Mouse (Mus musculus) liver, embryonic 16.5 days (tissue): ENCODE results near the gene Ntn3. TPM values are rescaled to one million over a fixed set of nuclear protein-coding genes. Genes with fewer than 3 reads are reported as not detected.

Experiments
- ATAC-seq: fragments of 200-750 bp; cut with Nextera tagmentation; 2 replicates; pipeline ENCODE4 v1.8.0; 2017; ENCODE audit warnings: low read depth, mild to moderate bottlenecking, moderate number of reproducible peaks, moderate library complexity
- H3K27ac ChIP-seq: fragments of 300-500 bp; sonication (generic); 2 replicates; pipeline ENCODE4 v1.5.1; 2014; ENCODE audit warnings: mild to moderate bottlenecking, low read length
- H3K27me3 ChIP-seq: fragments of 300-500 bp; sonication (generic); 2 replicates; pipeline ENCODE4 v1.6.1; 2014; ENCODE audit warnings: low read depth, low read length, mixed read lengths; ENCODE audit not compliant: control insufficient read depth, insufficient read depth
- H3K36me3 ChIP-seq: fragments of 300-500 bp; sonication (generic); 2 replicates; pipeline ENCODE4 v1.6.1; 2014; ENCODE audit warnings: mild to moderate bottlenecking; ENCODE audit not compliant: control insufficient read depth, insufficient read depth
- H3K4me1 ChIP-seq: fragments of 300-500 bp; sonication (generic); 2 replicates; pipeline ENCODE4 v1.6.1; 2014; ENCODE audit warnings: low read depth, low read length, mixed read lengths; ENCODE audit not compliant: control insufficient read depth
- H3K4me2 ChIP-seq: fragments of 300-500 bp; sonication (generic); 2 replicates; pipeline ENCODE4 v1.6.1; 2014; ENCODE audit warnings: low read depth, low read length, mixed read lengths
- H3K4me3 ChIP-seq: fragments of 300-500 bp; sonication (generic); 2 replicates; pipeline ENCODE4 v1.5.1; 2014; ENCODE audit warnings: low read depth, mild to moderate bottlenecking, low read length
- H3K9ac ChIP-seq: fragments of 300-500 bp; sonication (generic); 2 replicates; pipeline ENCODE4 v1.6.1; 2014; ENCODE audit warnings: low read depth, low read length
- H3K9me3 ChIP-seq: fragments of 300-500 bp; sonication (generic); replicated peaks from 2 replicates; pipeline ENCODE4 v1.6.1; 2016; ENCODE audit warnings: low read length; ENCODE audit not compliant: control insufficient read depth
- WGBS: fragments of 180-500 bp; shearing (Covaris S2); extraction: QIAGEN DNeasy Blood & Tissue Kit; methylation state at CpG from one replicate; pipeline ENCODE4 v1.1.7; 2014; ENCODE audit not compliant: insufficient replicate concordance; 5-methylcytosine and 5-hydroxymethylcytosine counted together
- polyA plus RNA-seq: library from polyadenylated mRNA; unstranded; fragments of >200 nt; fragmentation: Nextera tagmentation; extraction: Ambion mirVana; gene quantifications from 2 replicates; pipeline ENCODE4 v1.2.1, GENCODE M21; 2015

Ntn3 gene
- polyA plus RNA-seq, 1 experiment from 2014 or later = 0.78 TPM

DNA sequence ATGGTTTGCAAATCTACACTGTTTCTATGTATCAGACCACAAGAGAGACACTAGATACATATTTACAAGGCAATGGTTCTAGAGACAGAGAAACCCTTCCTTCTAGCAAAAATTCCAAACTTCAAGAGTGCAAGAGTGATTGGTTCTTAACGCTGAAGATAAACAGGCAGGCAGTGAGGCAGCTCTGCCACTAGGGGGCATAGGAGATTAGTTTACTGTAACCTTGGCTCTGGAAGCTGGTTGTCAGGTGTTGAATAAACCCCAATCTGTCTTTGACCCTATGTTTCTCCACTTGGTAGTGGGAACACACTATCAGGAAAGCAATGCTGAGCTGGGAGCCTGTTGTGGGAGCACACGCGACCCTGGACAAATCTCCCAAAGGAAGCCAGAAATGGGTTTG, 35.9 kb downstream of the Ntn3 start:
- Histone ChIP-seq H3K27ac (no peak overlapping the region), H3K27me3 (no peaks in the 10 kb centered on the region), H3K36me3 (no peaks in the 10 kb centered on the region), H3K9ac (no peak overlapping the region), H3K4me1 (peaks cover 10% of the 10 kb centered on the region), H3K4me2 (no peak overlapping the region), H3K4me3 (no peak overlapping the region), H3K9me3 (no peaks in the 10 kb centered on the region)
- WGBS = 1% methylated on average over 3 of the region's 3 CpGs
- no peak for ATAC-seq

DNA sequence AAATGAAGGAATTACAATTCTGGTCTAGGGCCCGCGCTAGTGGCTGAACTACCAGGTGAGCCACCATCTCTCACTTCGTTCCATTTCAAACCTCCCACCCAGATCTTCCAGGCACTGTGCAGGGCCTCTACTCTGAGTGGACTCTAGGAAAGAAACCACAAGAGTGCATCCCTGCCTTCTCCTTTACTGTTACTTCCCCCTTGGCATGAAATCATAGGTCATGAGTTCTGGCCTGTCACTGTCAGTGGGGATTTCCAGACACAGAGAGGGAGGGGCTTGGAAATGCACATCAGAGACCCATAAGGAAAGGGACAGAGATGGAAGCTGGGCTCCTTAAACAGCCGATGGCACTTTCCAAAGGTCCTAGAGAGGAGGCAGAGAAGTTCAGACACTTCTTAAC, 37.6 kb downstream of the Ntn3 start:
- H3K9me3 ChIP-seq = no peaks in the 10 kb centered on the region
- peaks cover 12% of the 10 kb centered on the region for H3K36me3 ChIP-seq
- WGBS = 77% methylated on average over 4 of the region's 4 CpGs
- no peaks in the 10 kb centered on the region for H3K27me3 ChIP-seq
- peaks cover 25% of the 10 kb centered on the region for H3K4me1 ChIP-seq
- H3K4me2 ChIP-seq = no peak overlapping the region
- H3K4me3 ChIP-seq = no peak overlapping the region
- no peak overlapping the region for H3K9ac ChIP-seq
- H3K27ac ChIP-seq = peak overlapping the region; percentile 11; the same call in 1 of the 2 replicates
- ATAC-seq = no peak

DNA sequence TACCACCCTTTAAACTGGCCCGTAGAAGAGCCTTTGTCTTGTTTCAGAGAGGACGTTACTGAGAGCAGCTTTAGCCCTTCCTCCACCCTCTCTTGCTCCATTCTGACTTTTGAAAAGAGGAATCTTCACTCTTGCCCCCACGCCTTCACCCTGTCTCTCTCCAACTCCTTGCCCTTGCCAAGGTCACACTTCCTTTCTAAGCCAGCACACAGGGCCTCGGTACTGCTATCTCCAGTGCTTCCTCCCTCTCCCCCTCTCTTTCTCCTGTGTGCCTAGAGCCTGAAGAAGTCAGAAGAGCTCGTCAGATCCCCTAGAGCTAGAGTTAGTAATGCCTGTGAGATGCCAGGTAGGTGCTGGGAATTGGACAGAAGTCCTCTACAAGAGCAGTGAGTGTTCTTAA, 38.6 kb downstream of the Ntn3 start:
- no peaks in the 10 kb centered on the region for H3K27me3 ChIP-seq
- peak overlapping the region; percentile 96 for H3K27ac ChIP-seq
- no peaks in the 10 kb centered on the region for H3K9me3 ChIP-seq
- H3K4me2 ChIP-seq = peak overlapping the region; percentile 76; the same call in 1 of the 2 replicates
- ATAC-seq = no peak
- H3K4me3 ChIP-seq = no peak overlapping the region
- H3K36me3 ChIP-seq = peaks cover 16% of the 10 kb centered on the region
- 0 out of 2 replicates have a peak overlapping the region, but pooled peaks have one; percentile 11 for H3K9ac ChIP-seq
- H3K4me1 ChIP-seq = peaks cover 27% of the 10 kb centered on the region
- WGBS = 40% methylated on average over 5 of the region's 5 CpGs

DNA sequence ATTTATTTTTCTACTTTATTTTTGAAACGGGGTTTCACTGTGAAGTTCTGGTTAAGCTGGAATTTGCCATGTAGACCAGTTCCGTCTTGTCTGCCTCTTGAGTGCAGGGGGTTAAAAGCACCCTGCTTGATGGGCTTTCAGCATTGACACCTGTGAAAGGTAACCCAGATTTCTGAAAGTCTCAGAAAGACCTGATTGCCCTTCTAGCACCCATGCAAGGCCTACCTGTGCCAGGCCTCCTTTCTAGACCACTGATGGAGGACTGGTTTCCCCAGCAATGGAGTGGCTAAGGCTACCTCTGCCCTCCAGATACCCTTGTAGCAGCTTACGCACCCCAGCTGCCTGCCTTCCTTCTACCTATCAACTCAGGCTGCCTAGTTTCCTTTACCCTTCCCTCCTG, 39.2 kb downstream of the Ntn3 start:
- WGBS = 55% methylated on average over 3 of the region's 3 CpGs
- peak overlapping the region; percentile 95 for H3K9ac ChIP-seq
- peaks cover 16% of the 10 kb centered on the region for H3K36me3 ChIP-seq
- H3K27me3 ChIP-seq = no peaks in the 10 kb centered on the region
- peak overlapping the region; percentile 95 for H3K4me3 ChIP-seq
- H3K4me2 ChIP-seq = peak overlapping the region; percentile 76
- no peak for ATAC-seq
- peak overlapping the region; percentile 96 for H3K27ac ChIP-seq
- H3K9me3 ChIP-seq = no peaks in the 10 kb centered on the region
- peaks cover 31% of the 10 kb centered on the region for H3K4me1 ChIP-seq

DNA sequence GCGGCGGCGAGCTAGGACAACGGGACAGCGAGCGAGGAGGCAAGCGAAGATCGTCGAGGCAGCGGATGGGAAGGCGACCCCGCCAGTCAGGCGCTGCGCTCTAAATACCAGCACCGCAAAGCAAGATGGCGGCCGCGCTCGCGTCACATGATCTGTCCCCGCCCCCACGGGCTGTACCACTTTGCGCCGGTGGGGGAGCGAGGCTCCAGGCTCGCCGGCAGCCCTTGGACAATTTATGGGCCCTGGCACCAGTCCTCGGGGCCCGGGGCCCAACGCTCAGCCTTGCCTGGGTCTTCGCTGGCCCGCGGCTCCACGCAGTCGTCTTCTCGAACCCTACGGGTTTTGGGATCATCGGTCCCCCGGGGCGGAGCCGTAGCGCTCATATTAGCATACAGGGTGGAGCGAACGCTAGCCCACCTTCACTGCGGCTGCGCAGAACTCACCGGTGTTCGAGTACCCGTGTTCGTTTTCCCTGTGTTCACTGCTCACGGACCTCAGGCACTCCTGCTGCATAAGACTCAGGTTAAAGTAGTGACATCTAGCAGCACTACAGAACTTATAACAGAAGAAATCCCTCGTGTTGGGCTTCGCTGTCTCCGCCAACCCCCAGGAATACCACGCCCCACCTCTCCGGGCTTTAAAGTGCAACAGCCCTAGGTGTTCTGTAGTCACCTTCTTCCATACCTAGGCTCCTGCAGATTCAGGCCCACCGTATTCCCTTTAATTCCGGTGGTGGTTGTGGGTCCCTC, 39.8 kb downstream of the Ntn3 start, which contains the start of gene Atp6v0c:
Atp6v0c (minus strand) TSS at position 386 of the 749 bp plus-strand sequence.
- Histone ChIP-seq H3K4me3 (peak within 1 kb of the TSS; percentile 95), H3K27me3 (no peaks in the 10 kb centered on the region), H3K27ac (peak within 1 kb of the TSS; percentile 96), H3K9ac (peak within 1 kb of the TSS; percentile 95), H3K4me1 (peaks cover 33% of the 10 kb centered on the region), H3K36me3 (peaks cover 16% of the 10 kb centered on the region), H3K9me3 (no peaks in the 10 kb centered on the region), H3K4me2 (peak within 1 kb of the TSS; percentile 76)
- WGBS = under 1% methylated on average over 58 of the region's 58 CpGs
- peak; percentile 87 for ATAC-seq

DNA sequence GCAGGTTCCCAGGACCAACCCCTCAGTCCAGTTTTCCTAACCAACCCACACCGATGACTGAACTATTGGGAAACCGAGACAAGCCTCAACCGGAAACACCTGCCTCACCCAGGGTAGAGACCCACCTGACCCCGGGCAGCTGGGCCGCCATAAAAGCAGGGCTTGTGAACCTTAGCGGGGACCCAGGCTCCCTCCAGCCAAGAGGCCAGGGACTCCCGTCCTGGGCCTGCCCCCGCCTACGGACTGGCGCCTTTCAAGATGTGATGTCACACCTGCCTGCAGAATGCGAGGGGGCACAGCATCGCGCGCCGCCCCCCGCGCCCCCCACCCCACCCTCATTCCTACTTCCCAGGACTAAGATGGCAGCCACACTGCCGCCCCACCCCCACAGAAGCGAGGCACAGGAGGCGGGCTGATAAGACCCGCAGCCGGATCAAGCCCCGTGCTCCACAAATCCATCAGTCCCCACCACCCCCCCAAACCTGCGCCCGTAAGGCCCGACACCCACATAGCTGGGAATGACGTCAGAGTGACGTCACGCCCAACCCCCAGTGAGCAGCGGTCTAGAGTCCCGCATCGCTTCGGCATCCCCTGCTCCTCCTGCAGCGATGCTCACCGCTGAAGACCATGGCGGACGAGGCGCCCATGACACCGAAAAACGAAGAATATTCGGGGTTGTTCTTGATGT, 40.6 kb downstream of the Ntn3 start:
- Histone ChIP-seq H3K4me1 (peaks cover 32% of the 10 kb centered on the region), H3K27me3 (no peaks in the 10 kb centered on the region), H3K9ac (peak overlapping the region; percentile 95), H3K4me3 (peak overlapping the region; percentile 95), H3K27ac (peak overlapping the region; percentile 96), H3K9me3 (no peaks in the 10 kb centered on the region), H3K36me3 (peaks cover 16% of the 10 kb centered on the region), H3K4me2 (peak overlapping the region; percentile 76)
- peak; percentile 43 for ATAC-seq
- WGBS = under 1% methylated on average over 41 of the region's 41 CpGs

DNA sequence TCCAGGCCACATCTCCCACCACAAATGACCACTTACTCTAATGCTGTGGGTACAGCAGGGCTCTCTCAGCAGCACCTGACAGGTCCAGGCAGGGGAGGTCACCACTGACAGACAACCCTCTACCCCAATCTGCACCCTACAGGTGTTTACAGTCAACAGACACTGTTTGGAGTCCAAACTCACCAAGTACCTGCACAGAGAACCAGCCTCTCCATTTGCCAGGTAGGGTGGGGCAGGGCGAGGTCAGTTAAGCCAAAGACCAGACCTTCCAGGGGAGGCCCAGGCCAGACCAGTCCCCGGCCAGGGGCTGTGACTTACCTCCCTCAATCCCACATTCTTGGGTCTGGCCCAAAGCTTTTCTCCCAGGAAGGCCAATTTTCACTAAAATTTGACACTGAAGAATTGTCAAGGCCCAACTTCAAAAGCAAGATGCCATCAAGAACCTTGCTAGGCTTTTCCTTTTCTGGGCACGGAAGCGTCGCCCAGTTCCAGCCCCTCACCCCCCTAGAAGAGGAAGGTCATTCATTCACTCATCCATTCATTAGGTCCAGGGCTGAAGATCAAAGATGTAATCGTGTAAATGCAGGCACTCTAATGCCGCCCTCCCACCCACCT, 41.3 kb downstream of the Ntn3 start:
- Histone ChIP-seq H3K4me1 (peaks cover 35% of the 10 kb centered on the region), H3K4me2 (peak overlapping the region; percentile 76), H3K27me3 (no peaks in the 10 kb centered on the region), H3K4me3 (peak overlapping the region; percentile 95), H3K9me3 (no peaks in the 10 kb centered on the region), H3K9ac (peak overlapping the region; percentile 95), H3K27ac (peak overlapping the region; percentile 96), H3K36me3 (peaks cover 16% of the 10 kb centered on the region)
- no peak for ATAC-seq
- 36% methylated on average over 7 of the region's 7 CpGs for WGBS

DNA sequence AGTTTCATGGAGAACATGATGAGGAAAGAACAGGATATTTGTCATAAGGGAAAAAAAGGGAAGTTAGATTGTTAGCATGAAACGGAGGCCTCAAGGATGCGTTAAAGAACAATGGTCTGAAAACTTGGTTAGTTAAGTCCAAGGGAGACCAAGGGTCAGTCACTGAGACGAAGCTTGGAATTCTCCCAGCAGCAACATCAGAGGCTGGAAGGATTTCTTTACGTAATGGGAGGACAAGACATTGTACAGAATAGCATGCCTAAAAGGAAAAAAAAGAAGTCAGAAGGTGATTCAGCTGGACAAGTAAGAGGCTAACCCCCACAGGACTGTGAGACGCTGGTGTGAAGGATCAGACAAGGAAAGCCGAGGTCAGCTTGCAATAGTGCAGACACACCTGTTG, 42.2 kb downstream of the Ntn3 start:
- Histone ChIP-seq H3K27ac (peak overlapping the region; percentile 35), H3K4me3 (peak overlapping the region; percentile 24), H3K9ac (no peak overlapping the region; the same call in 1 of the 2 replicates)

More for the DNA sequence above, 42.2 kb downstream of the Ntn3 start:
- 67% methylated on average over 6 of the region's 6 CpGs for WGBS
- H3K36me3 ChIP-seq = peaks cover 16% of the 10 kb centered on the region
- peaks cover 44% of the 10 kb centered on the region for H3K4me1 ChIP-seq
- peak overlapping the region; percentile 76 for H3K4me2 ChIP-seq
- no peak for ATAC-seq
- no peaks in the 10 kb centered on the region for H3K27me3 ChIP-seq
- H3K9me3 ChIP-seq = no peaks in the 10 kb centered on the region
